Comparison of ENCODE assay signal across 9 mouse cellular contexts in genomic region chr3:144760592-144761309, GRCm38 (mm10). TPM values are rescaled to one million over a fixed set of nuclear protein-coding genes. Genes with fewer than 3 reads are reported as not detected.
DNase-seq lines count a peak whose midpoint lies in the region; ATAC-seq and TF ChIP-seq lines count a peak whose summit lies in the region.
"Had no signal": no experiment of that assay in that cellular context is flagged by ENCODE, and none has a peak within 500 bp of the region (broad histone marks: within the 10 kb centered on the region; RNA-seq: fewer than 3 reads in every experiment).

Gene Clca3a1 (minus strand): TSS chr3:144760977.

- peaks cover 6% of the 10 kb centered on the region; the same call in 1 of the 2 replicates for H3K4me1 ChIP-seq in heart, postnatal 0 days (ENCODE audit: control insufficient read depth, insufficient read depth)
- no peaks in the 10 kb centered on the region for H3K4me1 ChIP-seq in liver, postnatal 0 days (ENCODE audit: insufficient read depth)
- no peaks in the 10 kb centered on the region for H3K4me1 ChIP-seq in forebrain, postnatal 0 days (ENCODE audit: insufficient read depth)
- no peaks in the 10 kb centered on the region for H3K4me1 ChIP-seq in forebrain, embryonic 10.5 days
- H3K4me1 ChIP-seq: embryonic facial prominence, embryonic 13.5 days had no signal

- H3K4me3 ChIP-seq in heart, postnatal 0 days (ENCODE audit: low read depth, low read length): peak within 1 kb of the TSS; percentile 39
- H3K4me3 ChIP-seq in liver, postnatal 0 days (ENCODE audit: low read depth, low read length): peak within 1 kb of the TSS; percentile 42
- no peak within 1 kb of the TSS for H3K4me3 ChIP-seq in forebrain, postnatal 0 days (ENCODE audit: low read depth, low read length)
- H3K4me3 ChIP-seq in forebrain, embryonic 10.5 days: no peak within 1 kb of the TSS
- H3K4me3 ChIP-seq: embryonic facial prominence, embryonic 13.5 days had no signal

- DNase-seq in urinary bladder, adult 2 months (ENCODE audit: low spot score): no peak
- no peak for DNase-seq in urinary bladder, postnatal 36 days (ENCODE audit: low spot score in 2 of 2)
- DNase-seq in heart, postnatal 0 days (ENCODE audit: low spot score): peak; percentile 80
- DNase-seq in liver, postnatal 0 days: peak; percentile 56
- DNase-seq in forebrain, postnatal 0 days: no peak
- DNase-seq in forebrain, embryonic 10.5 days (ENCODE audit: extremely low spot score, low spot score): no peak
- DNase-seq in frontal cortex, postnatal 36 days (ENCODE audit: low spot score in 2 of 2): no peak

- H3K9me3 ChIP-seq in heart, postnatal 0 days (replicated peaks; ENCODE audit: control insufficient read depth, low read length): no peaks in the 10 kb centered on the region
- no peaks in the 10 kb centered on the region for H3K9me3 ChIP-seq in liver, postnatal 0 days (ENCODE audit: low read length)
- no peaks in the 10 kb centered on the region for H3K9me3 ChIP-seq in forebrain, postnatal 0 days (ENCODE audit: low read length)
- no peaks in the 10 kb centered on the region for H3K9me3 ChIP-seq in forebrain, embryonic 10.5 days
- H3K9me3 ChIP-seq: embryonic facial prominence, embryonic 13.5 days had no signal

- TF ChIP-seq CTCF in heart, postnatal 0 days (IDR thresholded peaks at IDR 0.05; ENCODE audit: low read depth): no peak
- no peak for TF ChIP-seq CTCF in liver, postnatal 0 days (IDR thresholded peaks at IDR 0.05; ENCODE audit: low read depth)
- TF ChIP-seq CTCF in forebrain, postnatal 0 days (IDR thresholded peaks at IDR 0.05; ENCODE audit: low read depth): no peak

- WGBS in heart, postnatal 0 days: 20% methylated on average over 9 of the region's 11 CpGs
- 40% methylated on average over 9 of the region's 11 CpGs for WGBS in liver, postnatal 0 days (ENCODE audit: insufficient replicate concordance)
- WGBS in forebrain, postnatal 0 days: 82% methylated on average over 9 of the region's 11 CpGs
- 90% methylated on average over 10 of the region's 11 CpGs for WGBS in forebrain, embryonic 10.5 days

- TF ChIP-seq EP300 in heart, postnatal 0 days (IDR thresholded peaks at IDR 0.05; ENCODE audit: low read depth): peak; percentile 76; the same call in 1 of the 2 replicates
- TF ChIP-seq EP300 in liver, postnatal 0 days (IDR thresholded peaks at IDR 0.05; ENCODE audit: low read depth): peak; percentile 97

- H3K27me3 ChIP-seq in heart, postnatal 0 days (ENCODE audit: control insufficient read depth, insufficient read depth, low read length): no peaks in the 10 kb centered on the region
- no peaks in the 10 kb centered on the region for H3K27me3 ChIP-seq in liver, postnatal 0 days (ENCODE audit: insufficient read depth, low read length)
- no peaks in the 10 kb centered on the region for H3K27me3 ChIP-seq in forebrain, postnatal 0 days (ENCODE audit: insufficient read depth, low read length)
- H3K27me3 ChIP-seq in forebrain, embryonic 10.5 days (ENCODE audit: poor library complexity, severe bottlenecking): no peaks in the 10 kb centered on the region
- H3K27me3 ChIP-seq: embryonic facial prominence, embryonic 13.5 days had no signal

- peak within 1 kb of the TSS; percentile 58 for H3K4me2 ChIP-seq in heart, postnatal 0 days (ENCODE audit: low read depth, low read length)
- peak within 1 kb of the TSS; percentile 68 for H3K4me2 ChIP-seq in liver, postnatal 0 days (ENCODE audit: low read depth, low read length)
- H3K4me2 ChIP-seq in forebrain, postnatal 0 days (ENCODE audit: low read depth): no peak within 1 kb of the TSS
- H3K4me2 ChIP-seq: embryonic facial prominence, embryonic 13.5 days had no signal

- ATAC-seq in heart, postnatal 0 days (ENCODE audit: insufficient read depth, low read depth): peak; percentile 92
- ATAC-seq in liver, postnatal 0 days: peak; percentile 96
- no peak for ATAC-seq in forebrain, postnatal 0 days
- ATAC-seq: inflammation-experienced regulatory T-cells, adult 6 months had no signal

- no peaks in the 10 kb centered on the region for H3K36me3 ChIP-seq in heart, postnatal 0 days (replicated peaks; ENCODE audit: control insufficient read depth, insufficient read depth, low read length)
- no peaks in the 10 kb centered on the region for H3K36me3 ChIP-seq in liver, postnatal 0 days (replicated peaks; ENCODE audit: insufficient read depth, low read length)
- no peaks in the 10 kb centered on the region for H3K36me3 ChIP-seq in forebrain, postnatal 0 days (ENCODE audit: insufficient read depth)
- H3K36me3 ChIP-seq in forebrain, embryonic 10.5 days (replicated peaks): no peaks in the 10 kb centered on the region
- H3K36me3 ChIP-seq: embryonic facial prominence, embryonic 13.5 days had no signal

- peak within 1 kb of the TSS; percentile 85 for H3K27ac ChIP-seq in heart, postnatal 0 days (ENCODE audit: low read depth)
- peak within 1 kb of the TSS; percentile 82 for H3K27ac ChIP-seq in liver, postnatal 0 days (ENCODE audit: low read depth)
- H3K27ac ChIP-seq in forebrain, postnatal 0 days (ENCODE audit: low read depth, low read length): no peak within 1 kb of the TSS
- no peak within 1 kb of the TSS for H3K27ac ChIP-seq in forebrain, embryonic 10.5 days
- H3K27ac ChIP-seq: embryonic facial prominence, embryonic 13.5 days had no signal

- H3K9ac ChIP-seq in heart, postnatal 0 days (replicated peaks; ENCODE audit: low read depth, low read length): peak within 1 kb of the TSS; percentile 29; the same call in 1 of the 2 replicates
- peak within 1 kb of the TSS; percentile 48 for H3K9ac ChIP-seq in liver, postnatal 0 days (replicated peaks)
- no peak within 1 kb of the TSS for H3K9ac ChIP-seq in forebrain, postnatal 0 days
- H3K9ac ChIP-seq: embryonic facial prominence, embryonic 13.5 days had no signal

RNA-seq across cellular contexts. Expression of gene Clca3a1, which starts in this region (rescaled TPM):
- polyA plus RNA-seq in urinary bladder, adult 2 months (2012; rRNA removed): 25.0 and 34.0 TPM in 2 replicates
- total RNA-seq in heart, postnatal 0 days (2014; rRNA removed; ENCODE audit: low replicate concordance): 16.6 and 17.2 TPM in 2 replicates
- 11.0 and 11.8 TPM in 2 replicates for polyA plus RNA-seq in heart, postnatal 0 days (2015; fragmentation: Nextera tagmentation; extraction: Ambion mirVana)
- 8.3 and 8.5 TPM in 2 replicates for polyA plus RNA-seq in liver, postnatal 0 days (2015; fragmentation: Nextera tagmentation; extraction: Ambion mirVana)
- 0.92 and 1.2 TPM in 2 replicates for total RNA-seq in forebrain, postnatal 0 days (2014; rRNA removed)
- 0.93 and 1.4 TPM in 2 replicates for polyA plus RNA-seq in forebrain, postnatal 0 days (2015; fragmentation: Nextera tagmentation; extraction: Ambion mirVana)
- polyA plus RNA-seq in forebrain, embryonic 10.5 days (2016; fragmentation: Nextera tagmentation; extraction: Ambion mirVana): not detected in 2 replicates
- polyA plus RNA-seq: inflammation-experienced regulatory T-cells, adult 6 months had no signal

Comparison
In these comparisons a context has a peak if more than half of its experiments do, and no peak if none do; other contexts are left out.
1. DNase-seq: peak in heart, postnatal 0 days (single experiment) and liver, postnatal 0 days (single experiment); none in urinary bladder, adult 2 months (single experiment), urinary bladder, postnatal 36 days (0 of 2), forebrain, postnatal 0 days (single experiment), forebrain, embryonic 10.5 days (single experiment) and frontal cortex, postnatal 36 days (0 of 2).
2. H3K27ac ChIP-seq: peak in heart, postnatal 0 days (single experiment) and liver, postnatal 0 days (single experiment); none in forebrain, postnatal 0 days (single experiment) and forebrain, embryonic 10.5 days (single experiment).
3. H3K4me3 ChIP-seq: peak in heart, postnatal 0 days (single experiment) and liver, postnatal 0 days (single experiment); none in forebrain, postnatal 0 days (single experiment) and forebrain, embryonic 10.5 days (single experiment).